In genomic region chr8:64444429-64444828, GRCm38 (mm10) we compare ENCODE assay signal across 21 mouse cellular contexts.
A peak's percentile ranks its signal among the peaks of the same experiment; 100 is the strongest.
DNase-seq lines count a peak whose midpoint lies in the region; ATAC-seq and TF ChIP-seq lines count a peak whose summit lies in the region.
"Had no signal": no experiment of that assay in that cellular context is flagged by ENCODE, and none has a peak within 500 bp of the region (broad histone marks: within the 10 kb centered on the region; RNA-seq: fewer than 3 reads in every experiment).

No protein-coding gene starts in this region.

- TF ChIP-seq EP300 in lung, postnatal 0 days (IDR thresholded peaks at IDR 0.05), result no peak

- TF ChIP-seq CTCF in lung, postnatal 0 days (IDR thresholded peaks at IDR 0.05), result no peak

- H3K36me3 ChIP-seq in embryonic facial prominence, embryonic 11.5 days (replicated peaks; ENCODE audit: control insufficient read depth, insufficient read depth, low read depth, low read length), result no peaks in the 10 kb centered on the region
- H3K36me3 ChIP-seq in embryonic facial prominence, embryonic 10.5 days (replicated peaks), result no peaks in the 10 kb centered on the region
- H3K36me3 ChIP-seq in lung, postnatal 0 days (ENCODE audit: insufficient read depth, low read length), result no peaks in the 10 kb centered on the region
- no peaks in the 10 kb centered on the region for H3K36me3 ChIP-seq in embryonic facial prominence, embryonic 14.5 days (ENCODE audit: control insufficient read depth, insufficient read depth, low read length)
- H3K36me3 ChIP-seq: forebrain, embryonic 10.5 days; heart, embryonic 12.5 days; hindbrain, embryonic 10.5 days; intestine, embryonic 15.5 days had no signal

- H3K9ac ChIP-seq in embryonic facial prominence, embryonic 11.5 days (replicated peaks; ENCODE audit: low read length), result no peak overlapping the region
- H3K9ac ChIP-seq in lung, postnatal 0 days (replicated peaks; ENCODE audit: low read depth), result no peak overlapping the region
- H3K9ac ChIP-seq in embryonic facial prominence, embryonic 14.5 days (ENCODE audit: low read depth, low read length), result no peak overlapping the region
- H3K9ac ChIP-seq: heart, embryonic 12.5 days; hindbrain, embryonic 14.5 days; intestine, embryonic 15.5 days had no signal

- no peak overlapping the region for H3K4me2 ChIP-seq in embryonic facial prominence, embryonic 11.5 days (ENCODE audit: low read depth, low read length)
- H3K4me2 ChIP-seq in lung, postnatal 0 days (replicated peaks; ENCODE audit: low read depth, low read length), result no peak overlapping the region
- H3K4me2 ChIP-seq in embryonic facial prominence, embryonic 14.5 days (ENCODE audit: low read depth, low read length), result peak overlapping the region; percentile 35
- H3K4me2 ChIP-seq: heart, embryonic 12.5 days; hindbrain, embryonic 14.5 days; intestine, embryonic 15.5 days had no signal

- peak; percentile 52 for DNase-seq in embryonic facial prominence, embryonic 11.5 days (ENCODE audit: low spot score)
- DNase-seq in embryonic facial prominence, embryonic 10.5 days (ENCODE audit: low spot score), result no peak
- DNase-seq in lung, postnatal 0 days (ENCODE audit: low spot score), result peak; percentile 44
- DNase-seq in lung, postnatal 14 days, result no peak
- peak; percentile 89 for DNase-seq in embryonic facial prominence, embryonic 14.5 days (ENCODE audit: low spot score)
- DNase-seq in cerebellum, adult 9-10 months, result no peak
- no peak for DNase-seq in cerebellum, postnatal 14 days
- DNase-seq: adrenal gland, postnatal 14 days; cerebellum, adult 11-12 months; cerebellum, adult 9-11 months; embryo, embryonic 11 days; gastrocnemius, adult 2 months; gastrocnemius, postnatal 25 days had no signal

- no peak overlapping the region for H3K4me3 ChIP-seq in embryonic facial prominence, embryonic 11.5 days (ENCODE audit: low read depth, low read length)
- no peak overlapping the region for H3K4me3 ChIP-seq in embryonic facial prominence, embryonic 10.5 days
- H3K4me3 ChIP-seq in lung, postnatal 0 days (ENCODE audit: low read depth, low read length), result no peak overlapping the region
- H3K4me3 ChIP-seq in embryonic facial prominence, embryonic 14.5 days (ENCODE audit: low read depth, low read length), result no peak overlapping the region
- H3K4me3 ChIP-seq: forebrain, embryonic 10.5 days; gastrocnemius, adult 2 months; heart, embryonic 12.5 days; hindbrain, embryonic 10.5 days; intestine, embryonic 15.5 days had no signal

- 55% methylated on average over 5 of the region's 5 CpGs for WGBS in embryonic facial prominence, embryonic 11.5 days
- WGBS in embryonic facial prominence, embryonic 10.5 days, result 83% methylated on average over 5 of the region's 5 CpGs
- 70% methylated on average over 5 of the region's 5 CpGs for WGBS in lung, postnatal 0 days
- 27% methylated on average over 5 of the region's 5 CpGs for WGBS in embryonic facial prominence, embryonic 14.5 days

- H3K9me3 ChIP-seq in embryonic facial prominence, embryonic 11.5 days (replicated peaks; ENCODE audit: control insufficient read depth, low read length), result no peaks in the 10 kb centered on the region
- H3K9me3 ChIP-seq in embryonic facial prominence, embryonic 10.5 days, result no peaks in the 10 kb centered on the region
- no peaks in the 10 kb centered on the region for H3K9me3 ChIP-seq in lung, postnatal 0 days (ENCODE audit: low read length)
- H3K9me3 ChIP-seq in embryonic facial prominence, embryonic 14.5 days (ENCODE audit: control insufficient read depth, low read length), result no peaks in the 10 kb centered on the region
- H3K9me3 ChIP-seq: forebrain, embryonic 10.5 days; hindbrain, embryonic 10.5 days; intestine, embryonic 15.5 days had no signal

- H3K4me1 ChIP-seq in embryonic facial prominence, embryonic 11.5 days (ENCODE audit: control insufficient read depth, insufficient read depth, low read length), result no peaks in the 10 kb centered on the region
- H3K4me1 ChIP-seq in embryonic facial prominence, embryonic 10.5 days, result peaks cover 10% of the 10 kb centered on the region
- no peaks in the 10 kb centered on the region for H3K4me1 ChIP-seq in lung, postnatal 0 days (ENCODE audit: insufficient read depth, low read depth, low read length)
- H3K4me1 ChIP-seq in embryonic facial prominence, embryonic 14.5 days (ENCODE audit: control insufficient read depth, insufficient read depth, low read length), result peaks cover 5% of the 10 kb centered on the region; the same call in 1 of the 2 replicates
- H3K4me1 ChIP-seq: forebrain, embryonic 10.5 days; heart, embryonic 12.5 days; hindbrain, embryonic 10.5 days; intestine, embryonic 15.5 days had no signal

- no peak; the same call in 1 of the 2 replicates for ATAC-seq in embryonic facial prominence, embryonic 11.5 days (replicated peaks; ENCODE audit: insufficient number of reproducible peaks, low FRiP score, low TSS enrichment, low read depth)
- peak; percentile 38; the same call in 1 of the 2 replicates for ATAC-seq in lung, postnatal 0 days
- ATAC-seq in embryonic facial prominence, embryonic 14.5 days (ENCODE audit: low read depth), result peak; percentile 89
- ATAC-seq: activated CD4-positive, CD25-positive, alpha-beta regulatory T cell, adult 4 months; forebrain, embryonic 14.5 days; intestine, embryonic 15.5 days; Patski had no signal

- no peaks in the 10 kb centered on the region for H3K27me3 ChIP-seq in embryonic facial prominence, embryonic 11.5 days (ENCODE audit: control insufficient read depth, insufficient read depth, low read length)
- H3K27me3 ChIP-seq in embryonic facial prominence, embryonic 10.5 days (replicated peaks; ENCODE audit: low read depth, poor library complexity, severe bottlenecking), result no peaks in the 10 kb centered on the region
- no peaks in the 10 kb centered on the region for H3K27me3 ChIP-seq in lung, postnatal 0 days (replicated peaks; ENCODE audit: insufficient read depth, low read length)
- H3K27me3 ChIP-seq in embryonic facial prominence, embryonic 14.5 days (replicated peaks; ENCODE audit: control insufficient read depth, insufficient read depth, low read length), result no peaks in the 10 kb centered on the region; the same call in 1 of the 2 replicates
- H3K27me3 ChIP-seq: heart, embryonic 12.5 days; intestine, embryonic 15.5 days; Patski had no signal

- no peak overlapping the region for H3K27ac ChIP-seq in embryonic facial prominence, embryonic 11.5 days (replicated peaks; ENCODE audit: low read depth, low read length)
- no peak overlapping the region for H3K27ac ChIP-seq in embryonic facial prominence, embryonic 10.5 days (replicated peaks)
- no peak overlapping the region for H3K27ac ChIP-seq in lung, postnatal 0 days (ENCODE audit: low read length)
- H3K27ac ChIP-seq in embryonic facial prominence, embryonic 14.5 days (replicated peaks; ENCODE audit: low read depth, low read length), result no peak overlapping the region
- H3K27ac ChIP-seq: forebrain, embryonic 10.5 days; gastrocnemius, adult 2 months; hindbrain, embryonic 10.5 days; hindbrain, embryonic 14.5 days; intestine, embryonic 15.5 days had no signal

Comparison
In these comparisons a context has a peak if more than half of its experiments do, and no peak if none do; other contexts are left out.
1. DNase-seq: peak in embryonic facial prominence, embryonic 11.5 days (single experiment), lung, postnatal 0 days (single experiment) and embryonic facial prominence, embryonic 14.5 days (single experiment); none in embryonic facial prominence, embryonic 10.5 days (single experiment), lung, postnatal 14 days (single experiment), cerebellum, adult 9-10 months (single experiment) and cerebellum, postnatal 14 days (0 of 2).